Comparison of ENCODE assay signal across 11 mouse cellular contexts in genomic region chr1:18288860-18289259, GRCm38 (mm10). TPM values are rescaled to one million over a fixed set of nuclear protein-coding genes. Genes with fewer than 3 reads are reported as not detected.
A peak's percentile ranks its signal among the peaks of the same experiment; 100 is the strongest.
DNase-seq lines count a peak whose midpoint lies in the region; ATAC-seq lines count a peak whose summit lies in the region.
"Had no signal": no experiment of that assay in that cellular context is flagged by ENCODE, and none has a peak within 500 bp of the region (broad histone marks: within the 10 kb centered on the region; RNA-seq: fewer than 3 reads in every experiment).

No protein-coding gene starts in this region.

- peak; percentile 62 to 75; a peak in 3 of 4 replicates for ATAC-seq in hematopoietic stem cell, adult 5-6 weeks (replicated peaks in 1 of 2; ENCODE audit: insufficient read depth in 1 of 2, low FRiP score in 2 of 2, low TSS enrichment in 1 of 2, low read depth in 1 of 2, poor library complexity in 2 of 2, severe bottlenecking in 2 of 2)

- intact Hi-C loops in left cerebral cortex, postnatal 4 days (cut with DNase I) = no loop called here

- DNase-seq in cerebellum, postnatal 10 days = peak; percentile 32 to 43
- DNase-seq in cerebellum, adult 9-11 months = no peak
- peak; percentile 11 for DNase-seq in left cerebral cortex, postnatal 4 days
- DNase-seq in left cerebral cortex, adult 8-10 months (ENCODE audit: low spot score in 2 of 2) = no peak
- DNase-seq in NIH3T3 (ENCODE audit: low read depth) = peak; percentile 27
- no peak for DNase-seq in spleen, postnatal 10 days (ENCODE audit: low spot score in 2 of 2)
- DNase-seq in thymus, postnatal 25 days = no peak

RNA-seq across cellular contexts. Expression of gene Defb41, which starts 23.9 kb away (rescaled TPM):
- not detected for total RNA-seq in left cerebral cortex, postnatal 4 days (2021)
- not detected for total RNA-seq in left cerebral cortex, adult 8-10 months (2022)
- total RNA-seq in hematopoietic stem cell, adult 5-6 weeks (2017) = not detected in 2 replicates
- total RNA-seq: heart, adult 8-10 months; left cerebral cortex, postnatal 25 days; megakaryocyte, adult 5-6 weeks had no signal

RNA-seq across cellular contexts. Expression of gene Defb18, which starts 51.6 kb away (rescaled TPM):
- total RNA-seq in left cerebral cortex, postnatal 4 days (2021) = not detected
- total RNA-seq in left cerebral cortex, adult 8-10 months (2022) = not detected
- total RNA-seq in hematopoietic stem cell, adult 5-6 weeks (2017) = not detected in 2 replicates
- total RNA-seq: heart, adult 8-10 months; left cerebral cortex, postnatal 25 days; megakaryocyte, adult 5-6 weeks had no signal

Comparison
In these comparisons a context has a peak if more than half of its experiments do, and no peak if none do; other contexts are left out.
1. DNase-seq: peak in cerebellum, postnatal 10 days (2 of 2), left cerebral cortex, postnatal 4 days (single experiment) and NIH3T3 (single experiment); none in cerebellum, adult 9-11 months (single experiment), left cerebral cortex, adult 8-10 months (0 of 2), spleen, postnatal 10 days (0 of 2) and thymus, postnatal 25 days (single experiment).